ENCODE assay signal across 18 mouse cellular contexts in genomic region chr15:79768302-79768701, GRCm38 (mm10). TPM values are rescaled to one million over a fixed set of nuclear protein-coding genes. Genes with fewer than 3 reads are reported as not detected.
DNase-seq lines count a peak whose midpoint lies in the region; ATAC-seq and TF ChIP-seq lines count a peak whose summit lies in the region.
"Had no signal": no experiment of that assay in that cellular context is flagged by ENCODE, and none has a peak within 500 bp of the region (broad histone marks: within the 10 kb centered on the region; RNA-seq: fewer than 3 reads in every experiment).

No protein-coding gene starts in this region.

- no peak for ATAC-seq in forebrain, embryonic 14.5 days
- no peak for ATAC-seq in erythroblast, adult 5-6 weeks (replicated peaks; ENCODE audit: low FRiP score, poor library complexity, severe bottlenecking)
- ATAC-seq: forebrain, postnatal 0 days; hindbrain, embryonic 16.5 days had no signal

- no peaks in the 10 kb centered on the region for H3K27me3 ChIP-seq in forebrain, embryonic 14.5 days (replicated peaks; ENCODE audit: control insufficient read depth, insufficient read depth, low read length)
- no peaks in the 10 kb centered on the region for H3K27me3 ChIP-seq in forebrain, embryonic 10.5 days (ENCODE audit: poor library complexity, severe bottlenecking)
- no peaks in the 10 kb centered on the region for H3K27me3 ChIP-seq in CH12.LX (replicated peaks)
- H3K27me3 ChIP-seq in thymus, adult 2 months (ENCODE audit: control insufficient read depth, insufficient read depth, low read length) = no peaks in the 10 kb centered on the region
- H3K27me3 ChIP-seq: embryonic facial prominence, embryonic 15.5 days; heart, embryonic 15.5 days; midbrain, embryonic 12.5 days had no signal

- H3K79me2 ChIP-seq in CH12.LX (replicated peaks; ENCODE audit: control insufficient read depth, extremely low read depth, insufficient read depth, poor library complexity, severe bottlenecking) (no peaks in the 10 kb centered on the region), macrophage (ENCODE audit: inconsistent target) (peaks cover 25% of the 10 kb centered on the region; the same call in 1 of the 2 replicates)

- intact Hi-C loops in left cerebral cortex, adult 2 months (cut with DNase I) = loop anchor here (5.0 kb wide), 1 partner anchor 244 kb away; the partner anchor contains the start of gene Pdgfb
- intact Hi-C loops in left cerebral cortex, postnatal 4 days (cut with DNase I) = no loop called here

- TF ChIP-seq EP300 in CH12.LX (IDR thresholded peaks at IDR 0.05; ENCODE audit: low read length) = no peak

- dilution Hi-C loops in CH12.LX (cut with MboI; ENCODE audit: extremely low pct_ligation_motif_present, extremely low pct_unique_long_range_greater_than_20kb, low sequenced_read_pairs) = no loop called here

- TF ChIP-seq CTCF in left cerebral cortex, adult 2 months (IDR thresholded peaks at IDR 0.05) = no peak
- no peak for TF ChIP-seq CTCF in CH12.LX (conservative IDR thresholded peaks at IDR 0.05 in 1 of 2, IDR thresholded peaks at IDR 0.05 in 1 of 2; ENCODE audit: low read depth in 2 of 2, low read length in 2 of 2)
- TF ChIP-seq CTCF in thymus, adult 2 months (IDR thresholded peaks at IDR 0.05; ENCODE audit: borderline replicate concordance, control insufficient read depth, extremely low read depth, insufficient read depth, low read length, poor library complexity) = no peak

- peaks cover 11% of the 10 kb centered on the region; the same call in 1 of the 2 replicates for H3K36me3 ChIP-seq in forebrain, embryonic 14.5 days (ENCODE audit: control insufficient read depth, insufficient read depth, low read length)
- peaks cover 22% of the 10 kb centered on the region for H3K36me3 ChIP-seq in forebrain, embryonic 10.5 days (replicated peaks)
- peaks cover 0 to 32% of the 10 kb centered on the region in 2 experiments for H3K36me3 ChIP-seq in CH12.LX (replicated peaks in 1 of 2; ENCODE audit: control insufficient read depth in 1 of 2, insufficient read depth in 1 of 2, low read length in 1 of 2)
- H3K36me3 ChIP-seq in macrophage (ENCODE audit: inconsistent target) = no peaks in the 10 kb centered on the region
- no peaks in the 10 kb centered on the region for H3K36me3 ChIP-seq in thymus, adult 2 months (ENCODE audit: control insufficient read depth, insufficient read depth, low read length)

- 50% methylated on average over 6 of the region's 6 CpGs for WGBS in forebrain, embryonic 14.5 days
- 65% methylated on average over 6 of the region's 6 CpGs for WGBS in forebrain, embryonic 10.5 days
- whole genome bisulfite sequencing in macrophage (ENCODE audit: missing documents) = 6% methylated on average over 6 of the region's 6 CpGs
- 20% methylated on average over 6 of the region's 6 CpGs for WGBS in thymus, adult 2 months

- no peak for DNase-seq in forebrain, embryonic 14.5 days (ENCODE audit: low spot score)
- DNase-seq in forebrain, embryonic 10.5 days (ENCODE audit: extremely low spot score, low spot score) = no peak
- DNase-seq in left cerebral cortex, adult 2 months (ENCODE audit: extremely low spot score in 1 of 2, low spot score in 2 of 2) = no peak
- no peak for DNase-seq in left cerebral cortex, postnatal 4 days
- DNase-seq in CH12.LX (ENCODE audit: extremely low read depth) = peak; percentile 43
- DNase-seq in thymus, adult 2 months = no peak
- DNase-seq: cerebellum, adult 18-20 months; forebrain, postnatal 0 days; kidney, adult 9 months; lung, embryonic 14.5 days; right cerebral cortex, adult 18-20 months; thymus, postnatal 25 days had no signal

- H3K9me3 ChIP-seq in forebrain, embryonic 14.5 days (replicated peaks; ENCODE audit: control insufficient read depth, low read length) = no peaks in the 10 kb centered on the region
- H3K9me3 ChIP-seq in forebrain, embryonic 10.5 days = no peaks in the 10 kb centered on the region
- no peaks in the 10 kb centered on the region for H3K9me3 ChIP-seq in CH12.LX (replicated peaks; ENCODE audit: low read length)
- H3K9me3 ChIP-seq: embryonic facial prominence, embryonic 15.5 days; heart, embryonic 15.5 days; midbrain, embryonic 12.5 days had no signal

- no peak overlapping the region for H3K27ac ChIP-seq in forebrain, embryonic 14.5 days (ENCODE audit: low read depth, low read length)
- H3K27ac ChIP-seq in forebrain, embryonic 10.5 days = no peak overlapping the region
- peak overlapping the region; percentile 78; the same call in 1 of the 2 replicates for H3K27ac ChIP-seq in left cerebral cortex, adult 2 months
- no peak overlapping the region for H3K27ac ChIP-seq in CH12.LX (ENCODE audit: insufficient read depth, low read depth)
- H3K27ac ChIP-seq in macrophage = peak overlapping the region; percentile 38; the same call in 1 of the 2 replicates
- H3K27ac ChIP-seq in thymus, adult 2 months (ENCODE audit: control insufficient read depth, insufficient read depth, low read length) = no peak overlapping the region
- H3K27ac ChIP-seq: embryonic facial prominence, embryonic 15.5 days; midbrain, embryonic 12.5 days had no signal

- no peak overlapping the region for H3K4me2 ChIP-seq in forebrain, embryonic 14.5 days (ENCODE audit: low read length)
- no peak overlapping the region for H3K4me2 ChIP-seq in CH12.LX (ENCODE audit: insufficient read depth, low read depth, poor library complexity, severe bottlenecking)
- H3K4me2 ChIP-seq: embryonic facial prominence, embryonic 15.5 days; lung, embryonic 14.5 days; midbrain, embryonic 12.5 days had no signal

- peaks cover 15% of the 10 kb centered on the region for H3K4me1 ChIP-seq in forebrain, embryonic 14.5 days (ENCODE audit: control insufficient read depth, insufficient read depth, low read length)
- H3K4me1 ChIP-seq in forebrain, embryonic 10.5 days = peaks cover 30% of the 10 kb centered on the region
- peaks cover 8 to 21% of the 10 kb centered on the region in 2 experiments; a peak in 3 of 4 replicates for H3K4me1 ChIP-seq in CH12.LX (ENCODE audit: control insufficient read depth in 1 of 2, insufficient read depth in 2 of 2)
- H3K4me1 ChIP-seq in thymus, adult 2 months (replicated peaks; ENCODE audit: control insufficient read depth, insufficient read depth, low read length) = peaks cover 1% of the 10 kb centered on the region; the same call in 1 of the 2 replicates

- H3K4me3 ChIP-seq in forebrain, embryonic 14.5 days (ENCODE audit: low read depth, low read length) = no peak overlapping the region
- H3K4me3 ChIP-seq in forebrain, embryonic 10.5 days = no peak overlapping the region
- H3K4me3 ChIP-seq in left cerebral cortex, adult 2 months = no peak overlapping the region
- H3K4me3 ChIP-seq in CH12.LX (replicated peaks in 1 of 3; ENCODE audit: low read depth in 2 of 3, low read length in 2 of 3, poor library complexity in 1 of 3) (no peak overlapping the region), macrophage (ENCODE audit: inconsistent target) (peak overlapping the region; percentile 3; the same call in 1 of the 2 replicates)
- H3K4me3 ChIP-seq in thymus, adult 2 months (ENCODE audit: control insufficient read depth, insufficient read depth, low read length) = no peak overlapping the region
- H3K4me3 ChIP-seq: embryonic facial prominence, embryonic 15.5 days; midbrain, embryonic 12.5 days had no signal

- in situ Hi-C loops in CH12.LX (cut with MboI; ENCODE audit: low pct_ligation_motif_present, low pct_unique_long_range_greater_than_20kb, low sequenced_read_pairs) = no loop called here

- H3K9ac ChIP-seq in forebrain, embryonic 14.5 days (ENCODE audit: low read length) = peak overlapping the region; percentile 25; the same call in 1 of the 2 replicates
- no peak overlapping the region for H3K9ac ChIP-seq in CH12.LX (ENCODE audit: insufficient read depth, low read depth)
- H3K9ac ChIP-seq: embryonic facial prominence, embryonic 15.5 days; forebrain, postnatal 0 days; heart, embryonic 15.5 days; lung, embryonic 14.5 days; midbrain, embryonic 12.5 days had no signal

- no peak for TF ChIP-seq RAD21 in CH12.LX (IDR thresholded peaks at IDR 0.05; ENCODE audit: low read depth, low read length)

- TF ChIP-seq POLR2A in CH12.LX (IDR thresholded peaks at IDR 0.05; ENCODE audit: low read depth, low read length) = no peak
- TF ChIP-seq POLR2A in thymus, adult 2 months (IDR thresholded peaks at IDR 0.05; ENCODE audit: control insufficient read depth, extremely low read depth, insufficient read depth, low read length, poor library complexity) = no peak

RNA-seq across cellular contexts. Expression of gene Dnal4, which starts 9.3 kb away (rescaled TPM):
- 96.1 and 101 TPM in 2 replicates for polyA plus RNA-seq in forebrain, embryonic 14.5 days (2014; fragmentation: Nextera tagmentation; extraction: Ambion mirVana)
- polyA plus RNA-seq in forebrain, embryonic 10.5 days (2016; fragmentation: Nextera tagmentation; extraction: Ambion mirVana) = 63.3 and 70.8 TPM in 2 replicates
- 10 to 100 TPM; 53.2 to 54.1 TPM for total RNA-seq in left cerebral cortex, adult 2 months (2021)
- 10 to 100 TPM; 30.4 to 34.4 TPM for total RNA-seq in left cerebral cortex, postnatal 4 days (2021)
- 16.5 and 20.9 TPM in 2 replicates for total RNA-seq in CH12.LX (2012; rRNA removed)
- total RNA-seq in CH12.LX (2014; rRNA removed) = 11.3 and 11.7 TPM in 2 replicates
- 17.8 and 18.5 TPM in 2 replicates for polyA plus RNA-seq in CH12.LX (2012; ENCODE audit: insufficient read length, low read depth)
- total RNA-seq in macrophage (2018; cell fraction: chromatin; rRNA removed) = 10 to 100 TPM in 12 of 26 experiments, 1 to 10 TPM in 14; 1.4 to 17.5 (median 9.2) TPM
- 10 to 100 TPM; 14.4 to 28.7 (median 23.6) TPM for total RNA-seq in macrophage (2018; cell fraction: cytosol; rRNA removed)
- 10 to 100 TPM in 14 of 26 experiments, 1 to 10 TPM in 12; 3.7 to 20.6 (median 10.9) TPM for total RNA-seq in macrophage (2018; cell fraction: nucleus; rRNA removed)
- polyA plus RNA-seq in macrophage (2018) = 16.8 to 18.9 TPM (median 17.3 TPM) in 3 replicates
- polyA plus RNA-seq in thymus, adult 2 months (2012; rRNA removed) = 51.2 and 51.3 TPM in 2 replicates
- 4.2 TPM in 1 of 2 replicates, not detected in the other for total RNA-seq in erythroblast, adult 5-6 weeks (2015; ENCODE audit: low replicate concordance)
- 0.68 and 1.7 TPM in 2 replicates for total RNA-seq in erythroblast, adult 5-6 weeks (2017; ENCODE audit: low replicate concordance)

RNA-seq across cellular contexts. Expression of gene Sun2, which starts 26.0 kb away (rescaled TPM):
- 4.8 and 7.6 TPM in 2 replicates for polyA plus RNA-seq in forebrain, embryonic 14.5 days (2014; fragmentation: Nextera tagmentation; extraction: Ambion mirVana)
- polyA plus RNA-seq in forebrain, embryonic 10.5 days (2016; fragmentation: Nextera tagmentation; extraction: Ambion mirVana) = 2.0 and 3.4 TPM in 2 replicates
- total RNA-seq in left cerebral cortex, adult 2 months (2021) = 10 to 100 TPM; 43.9 to 46.5 TPM
- total RNA-seq in left cerebral cortex, postnatal 4 days (2021) = 10 to 100 TPM; 27.0 to 29.4 TPM
- total RNA-seq in CH12.LX (2012; rRNA removed) (20.1 and 26.5 TPM in 2 replicates), CH12.LX (2014; rRNA removed) (18.6 and 20.8 TPM in 2 replicates)
- polyA plus RNA-seq in CH12.LX (2012; ENCODE audit: insufficient read length, low read depth) (19.7 and 22.3 TPM in 2 replicates), macrophage (2018) (29.8 to 44.7 TPM (median 30.4 TPM) in 3 replicates)
- 100 to 1,000 TPM in 13 of 26 experiments, 10 to 100 TPM in 13; 46.7 to 181 (median 101) TPM for total RNA-seq in macrophage (2018; cell fraction: chromatin; rRNA removed)
- total RNA-seq in macrophage (2018; cell fraction: cytosol; rRNA removed) = 10 to 100 TPM; 31.3 to 82.7 (median 47.5) TPM
- 100 to 1,000 TPM in 13 of 26 experiments, 10 to 100 TPM in 13; 58.5 to 176 (median 98.2) TPM for total RNA-seq in macrophage (2018; cell fraction: nucleus; rRNA removed)
- 245 and 297 TPM in 2 replicates for polyA plus RNA-seq in thymus, adult 2 months (2012; rRNA removed)
- 23.4 and 26.5 TPM in 2 replicates for total RNA-seq in erythroblast, adult 5-6 weeks (2015; ENCODE audit: low replicate concordance)
- total RNA-seq in erythroblast, adult 5-6 weeks (2017; ENCODE audit: low replicate concordance) = 44.7 and 48.8 TPM in 2 replicates

RNA-seq across cellular contexts. Expression of gene Nptxr, which starts 36.3 kb away (rescaled TPM):
- polyA plus RNA-seq in forebrain, embryonic 14.5 days (2014; fragmentation: Nextera tagmentation; extraction: Ambion mirVana) = 7.6 and 8.5 TPM in 2 replicates
- 1.6 and 1.7 TPM in 2 replicates for polyA plus RNA-seq in forebrain, embryonic 10.5 days (2016; fragmentation: Nextera tagmentation; extraction: Ambion mirVana)
- 100 to 1,000 TPM; 800 to 813 TPM for total RNA-seq in left cerebral cortex, adult 2 months (2021)
- total RNA-seq in left cerebral cortex, postnatal 4 days (2021) = 100 to 1,000 TPM; 240 to 277 TPM
- total RNA-seq in CH12.LX (2012; rRNA removed) (0.92 and 2.1 TPM in 2 replicates), CH12.LX (2014; rRNA removed) (0.09 TPM in 1 of 2 replicates, not detected in the other)
- polyA plus RNA-seq in CH12.LX (2012; ENCODE audit: insufficient read length, low read depth) (0.14 and 0.16 TPM in 2 replicates), macrophage (2018) (0.20 to 0.89 TPM (median 0.76 TPM) in 3 replicates)
- under 1 TPM in 14 of 26 experiments, not detected in 12; 0.12 to 0.70 (median 0.24) TPM for total RNA-seq in macrophage (2018; cell fraction: chromatin; rRNA removed)
- total RNA-seq in macrophage (2018; cell fraction: cytosol; rRNA removed) = under 1 TPM; 0.08 to 0.78 (median 0.40) TPM
- 1 to 10 TPM in 1 of 26 experiments, under 1 TPM in 23, not detected in 2; 0.06 to 2.5 (median 0.36) TPM for total RNA-seq in macrophage (2018; cell fraction: nucleus; rRNA removed)
- polyA plus RNA-seq in thymus, adult 2 months (2012; rRNA removed) = 1.2 and 1.4 TPM in 2 replicates
- 0.19 TPM in 1 of 2 replicates, not detected in the other for total RNA-seq in erythroblast, adult 5-6 weeks (2015; ENCODE audit: low replicate concordance)
- 0.17 TPM in 1 of 2 replicates, not detected in the other for total RNA-seq in erythroblast, adult 5-6 weeks (2017; ENCODE audit: low replicate concordance)

Comparison
In these comparisons a context has a peak if more than half of its experiments do, and no peak if none do; other contexts are left out.
1. H3K27ac ChIP-seq: peak in left cerebral cortex, adult 2 months (single experiment) and macrophage (single experiment); none in forebrain, embryonic 14.5 days (single experiment), forebrain, embryonic 10.5 days (single experiment), CH12.LX (single experiment) and thymus, adult 2 months (single experiment).